In genomic region chr2:151636015-151636402, GRCm38 (mm10) we compare ENCODE assay signal across 31 mouse cellular contexts. TPM values are rescaled to one million over a fixed set of nuclear protein-coding genes. Genes with fewer than 3 reads are reported as not detected.
"Had no signal": no experiment of that assay in that cellular context is flagged by ENCODE, and none has a peak within 500 bp of the region (broad histone marks: within the 10 kb centered on the region; RNA-seq: fewer than 3 reads in every experiment).

No protein-coding gene starts in this region.

- H3K36me3 ChIP-seq: heart, embryonic 10.5 days; heart, embryonic 12.5 days; hindbrain, embryonic 13.5 days; hindbrain, embryonic 15.5 days; limb, embryonic 10.5 days; limb, embryonic 12.5 days; liver, embryonic 13.5 days; liver, embryonic 15.5 days had no signal

- H3K27me3 ChIP-seq: hindbrain, embryonic 15.5 days had no signal

- H3K4me3 ChIP-seq: heart, embryonic 10.5 days; heart, embryonic 12.5 days; hindbrain, embryonic 13.5 days; hindbrain, embryonic 15.5 days; limb, embryonic 10.5 days; limb, embryonic 12.5 days; liver, embryonic 13.5 days; liver, embryonic 15.5 days had no signal

- H3K9me3 ChIP-seq: heart, embryonic 10.5 days; heart, embryonic 12.5 days; hindbrain, embryonic 13.5 days; hindbrain, embryonic 15.5 days; limb, embryonic 10.5 days; limb, embryonic 12.5 days; liver, embryonic 13.5 days; liver, embryonic 15.5 days had no signal

- H3K27ac ChIP-seq: gastrocnemius, adult 2 months; heart, embryonic 10.5 days; hindbrain, embryonic 13.5 days; hindbrain, embryonic 15.5 days; limb, embryonic 10.5 days; limb, embryonic 12.5 days; liver, embryonic 13.5 days; liver, embryonic 15.5 days had no signal

- ATAC-seq: hindbrain, postnatal 0 days had no signal

- DNase-seq: gastrocnemius, adult 2 months; gastrocnemius, postnatal 10 days; gastrocnemius, postnatal 25 days; heart, adult 18-20 months; heart, postnatal 14 days; heart, postnatal 36 days; kidney, adult 11 months; kidney, adult 8-10 months; kidney, postnatal 10 days; kidney, postnatal 25 days; kidney, postnatal 4 days; liver; liver, embryonic 13.5 days had no signal

- H3K4me1 ChIP-seq: liver, embryonic 15.5 days had no signal

RNA-seq across cellular contexts. Expression of gene Snph, which starts 3.6 kb away (rescaled TPM):
- total RNA-seq: hematopoietic stem cell, adult 5-6 weeks had no signal
- polyA plus RNA-seq: liver, embryonic 13.5 days had no signal

RNA-seq across cellular contexts. Expression of gene Rad21l, which starts 32.3 kb away (rescaled TPM):
- total RNA-seq: gastrocnemius, adult 2 months; gastrocnemius, postnatal 10 days; gastrocnemius, postnatal 25 days; gastrocnemius, postnatal 4 days; heart, adult 18-20 months; heart, adult 8-10 months; heart, postnatal 14 days; heart, postnatal 36 days; hematopoietic stem cell, adult 5-6 weeks had no signal
- polyA plus RNA-seq: heart, embryonic 10.5 days; heart, embryonic 12.5 days; heart, embryonic 14.5 days; heart, embryonic 16.5 days; hindbrain, embryonic 13.5 days; intestine, embryonic 14.5 days; kidney, embryonic 14.5 days; kidney, embryonic 16.5 days; limb, embryonic 10.5 days; limb, embryonic 12.5 days; limb, embryonic 14.5 days; liver, embryonic 11.5 days; liver, embryonic 13.5 days; liver, embryonic 15.5 days had no signal
